Mouse (Mus musculus) heart, postnatal 14 days (tissue): Measurements from ENCODE around the gene Cela1. TPM values are rescaled to one million over a fixed set of nuclear protein-coding genes. Genes with fewer than 3 reads are reported as not detected.

Experiments
- DNase-seq, 2 experiments: peaks; one replicate each; pipeline ENCODE4 v3.0.0; 2021 to 2022
- intact Hi-C: fragments of 180-260 bp; cut with DNase I; formaldehyde crosslinking; loops from one replicate; pipeline ENCODE4 v1.15.1; 2025
- total RNA-seq, 2 experiments: library from RNA; stranded (reverse); gene quantifications; 2 replicates each; pipeline ENCODE4 v1.2.3; 2021

The Cela1 gene
- total RNA-seq, 2 experiments from 2014 or later, result 0.51 to 1.1 TPM

- DNase-seq, result no peak
- intact Hi-C loops, result no loop called here
Observed at GRCm38 (mm10) chr15:100708433-100709078, 20.8 kb upstream of the Cela1 start.

- intact Hi-C loops, result no loop called here
Observed at GRCm38 (mm10) chr15:100706226-100706625, 18.5 kb upstream of the Cela1 start.

GRCm38 (mm10) chr15:100705376-100705775, 17.7 kb upstream of the Cela1 start:
- intact Hi-C loops, result no loop called here
- DNase-seq, result no peak

More at GRCm38 (mm10) chr15:100706226-100706625, 18.5 kb upstream of the Cela1 start:
- DNase-seq, result no peak

GRCm38 (mm10) chr15:100703913-100704312, 16.2 kb upstream of the Cela1 start:
- DNase-seq, result no peak
- intact Hi-C loops, result no loop called here

- intact Hi-C loops, result no loop called here
- no peak for DNase-seq
Observed at GRCm38 (mm10) chr15:100701856-100702255, 14.1 kb upstream of the Cela1 start.

GRCm38 (mm10) chr15:100701108-100701507, 13.4 kb upstream of the Cela1 start:
- intact Hi-C loops, result no loop called here

GRCm38 (mm10) chr15:100700424-100700823, 12.7 kb upstream of the Cela1 start:
- no peak for DNase-seq
- intact Hi-C loops, result no loop called here

More at GRCm38 (mm10) chr15:100701108-100701507, 13.4 kb upstream of the Cela1 start:
- DNase-seq, result no peak

- intact Hi-C loops, result no loop called here
- DNase-seq, result no peak
Observed at GRCm38 (mm10) chr15:100699386-100699785, 11.7 kb upstream of the Cela1 start.

GRCm38 (mm10) chr15:100698078-100698477, 10.4 kb upstream of the Cela1 start:
- intact Hi-C loops, result no loop called here
- DNase-seq, result no peak

- intact Hi-C loops, result no loop called here
- DNase-seq, result no peak
Observed at GRCm38 (mm10) chr15:100694406-100694805, 6.7 kb upstream of the Cela1 start.

- no peak for DNase-seq
- intact Hi-C loops, result no loop called here
Observed at GRCm38 (mm10) chr15:100691990-100692389, 4.3 kb upstream of the Cela1 start.

GRCm38 (mm10) chr15:100686989-100687388, 732 bp downstream of the Cela1 start:
- DNase-seq, result no peak
- intact Hi-C loops, result loop anchor here (2.0 to 10.0 kb wide), 2 partner anchors 62 to 152 kb away; no protein-coding TSS in a partner anchor

GRCm38 (mm10) chr15:100686434-100686833, 1.3 kb downstream of the Cela1 start:
- no peak for DNase-seq
- intact Hi-C loops, result loop anchor here (2.0 to 10.0 kb wide), 2 partner anchors 62 to 152 kb away; no protein-coding TSS in a partner anchor

- intact Hi-C loops, result loop anchor here (2.0 to 10.0 kb wide), 2 partner anchors 63 to 151 kb away; no protein-coding TSS in a partner anchor
- no peak for DNase-seq
Observed at GRCm38 (mm10) chr15:100685849-100686248, 1.9 kb downstream of the Cela1 start.

GRCm38 (mm10) chr15:100685255-100685654, 2.5 kb downstream of the Cela1 start:
- intact Hi-C loops, result loop anchor here (10.0 kb wide), 1 partner anchor 150 kb away; no protein-coding TSS in a partner anchor
- DNase-seq, result no peak

- DNase-seq, result no peak
- intact Hi-C loops, result loop anchor here (5.0 to 10.0 kb wide), 3 partner anchors 47 to 217 kb away; partner anchors contain the start of genes Letmd1 and Smagp
Observed at GRCm38 (mm10) chr15:100684450-100684849, 3.3 kb downstream of the Cela1 start.

- DNase-seq, result peak; percentile 79 to 89
- intact Hi-C loops, result loop anchor here (2.0 to 10.0 kb wide), 4 partner anchors 46 to 216 kb away; partner anchors contain the start of genes Letmd1 and Smagp
Observed at GRCm38 (mm10) chr15:100683041-100683440, 4.7 kb downstream of the Cela1 start.

- DNase-seq, result no peak
- intact Hi-C loops, result loop anchor here (2.0 to 10.0 kb wide), 4 partner anchors 44 to 214 kb away; partner anchors contain the start of genes Letmd1 and Smagp
Observed at GRCm38 (mm10) chr15:100681770-100682169, 6.0 kb downstream of the Cela1 start.

GRCm38 (mm10) chr15:100680381-100680780, 7.3 kb downstream of the Cela1 start:
- intact Hi-C loops, result loop anchor here (5.0 to 10.0 kb wide), 3 partner anchors 43 to 213 kb away; partner anchors contain the start of genes Letmd1 and Smagp
- DNase-seq, result no peak

- intact Hi-C loops, result no loop called here
- DNase-seq, result no peak
Observed at GRCm38 (mm10) chr15:100679005-100679404, 8.7 kb downstream of the Cela1 start.

GRCm38 (mm10) chr15:100678581-100678980, 9.1 kb downstream of the Cela1 start:
- intact Hi-C loops, result no loop called here
- DNase-seq, result no peak

- DNase-seq, result no peak
- intact Hi-C loops, result no loop called here
Observed at GRCm38 (mm10) chr15:100677675-100678074, 10.0 kb downstream of the Cela1 start.
